Mouse (Mus musculus): ENCODE data around the gene Gdpd2.

Gene Gdpd2

GRCm38 (mm10) chrX:100777655-100778234 is 48.1 kb downstream of the Gdpd2 start:
- DNase-seq (ENCODE audit: low spot score), result no peak

- no peak for DNase-seq (ENCODE audit: low spot score)
Measured at GRCm38 (mm10) chrX:100778397-100778796, 48.7 kb downstream of the Gdpd2 start.

Data from testis, postnatal 14 days (tissue).